Mouse (Mus musculus) intestine, embryonic 16.5 days (tissue): ENCODE measurements around the gene Clic1. TPM values are rescaled to one million over a fixed set of nuclear protein-coding genes. Genes with fewer than 3 reads are reported as not detected.
A peak's percentile ranks its signal among the peaks of the same experiment; 100 is the strongest.

ENCODE experiments used
- ATAC-seq: fragments of 200-750 bp; cut with Nextera tagmentation; 2 replicates; pipeline ENCODE4 v1.8.0; 2017; ENCODE audit warnings: moderate TSS enrichment, moderate library complexity
- H3K27ac ChIP-seq: fragments of 300-500 bp; sonication (generic); 2 replicates; pipeline ENCODE4 v1.5.1; 2014; ENCODE audit warnings: mild to moderate bottlenecking, low read length
- H3K27me3 ChIP-seq: fragments of 300-500 bp; sonication (generic); replicated peaks from 2 replicates; pipeline ENCODE4 v1.6.1; 2014; ENCODE audit warnings: low read length, control low read depth, mixed read lengths; ENCODE audit not compliant: control insufficient read depth, insufficient read depth
- H3K36me3 ChIP-seq: fragments of 300-500 bp; sonication (generic); 2 replicates; pipeline ENCODE4 v1.6.1; 2014; ENCODE audit warnings: low read length, control low read depth; ENCODE audit not compliant: control insufficient read depth, insufficient read depth
- H3K4me1 ChIP-seq: fragments of 300-500 bp; sonication (generic); 2 replicates; pipeline ENCODE4 v1.6.1; 2014; ENCODE audit warnings: low read length, control low read depth, mixed read lengths; ENCODE audit not compliant: control insufficient read depth, insufficient read depth
- H3K4me2 ChIP-seq: fragments of 300-500 bp; sonication (generic); 2 replicates; pipeline ENCODE4 v1.6.1; 2014; ENCODE audit warnings: low read depth, low read length, control low read depth
- H3K4me3 ChIP-seq: fragments of 300-500 bp; sonication (generic); 2 replicates; pipeline ENCODE4 v1.5.1; 2014; ENCODE audit warnings: mild to moderate bottlenecking, low read length
- H3K9ac ChIP-seq: fragments of 300-500 bp; sonication (generic); 2 replicates; pipeline ENCODE4 v1.6.1; 2014; ENCODE audit warnings: low read depth, low read length
- H3K9me3 ChIP-seq: fragments of 300-500 bp; sonication (generic); 2 replicates; pipeline ENCODE4 v1.6.1; 2016; ENCODE audit warnings: low read length, control low read depth; ENCODE audit not compliant: control insufficient read depth
- WGBS: fragments of 180-500 bp; shearing (Covaris S2); extraction: QIAGEN DNeasy Blood & Tissue Kit; methylation state at CpG from one replicate; pipeline ENCODE4 v1.1.7; 2014; 5-methylcytosine and 5-hydroxymethylcytosine counted together
- polyA plus RNA-seq: library from polyadenylated mRNA; unstranded; fragments of >200 nt; fragmentation: Nextera tagmentation; extraction: Ambion mirVana; gene quantifications from 2 replicates; pipeline ENCODE4 v1.2.1, GENCODE M21; 2015

Gene Clic1
- polyA plus RNA-seq, 1 experiment from 2014 or later = 416 TPM

DNA sequence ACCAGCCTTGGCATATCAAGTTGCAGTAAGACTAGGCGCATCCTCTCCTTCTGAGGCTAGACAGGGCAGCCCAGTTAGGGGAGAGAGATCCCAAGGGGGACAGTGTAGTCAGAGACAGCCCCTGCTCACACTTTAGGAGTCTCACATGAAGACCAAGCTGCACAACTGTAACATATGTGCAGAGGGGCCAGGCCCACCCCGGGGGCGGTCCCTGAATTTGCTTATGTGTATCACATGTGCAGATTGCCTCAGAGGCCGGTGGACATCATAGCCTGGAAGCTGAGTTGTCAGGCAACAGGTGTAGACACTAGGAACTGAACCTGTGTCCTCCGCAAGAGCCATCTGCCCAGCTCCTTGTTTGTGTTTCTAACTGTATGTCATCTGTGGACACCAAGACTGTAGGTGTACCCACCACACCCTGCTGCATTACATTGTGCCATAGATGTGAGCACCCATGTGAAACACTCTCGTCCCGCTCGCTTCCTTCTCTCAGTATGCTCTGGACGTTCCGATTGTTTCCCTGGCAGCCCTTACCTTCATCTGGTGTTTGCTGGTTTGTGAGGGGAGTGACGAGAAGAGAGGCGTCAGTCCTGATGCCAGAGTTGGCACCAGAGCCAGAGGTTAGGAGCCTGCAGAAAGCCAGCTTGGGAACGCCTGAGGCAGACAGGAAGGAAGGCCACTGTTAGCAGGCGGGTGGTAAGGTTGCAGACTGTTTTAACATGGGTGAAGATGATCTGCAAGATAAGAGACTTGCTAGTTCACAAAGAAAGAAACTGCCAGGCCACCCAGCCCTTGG is 42.8 kb downstream of the Clic1 start:
- no peaks in the 10 kb centered on the region for H3K9me3 ChIP-seq
- WGBS = 89% methylated on average over 14 of the region's 14 CpGs
- no peak overlapping the region for H3K27ac ChIP-seq
- peaks cover 20% of the 10 kb centered on the region for H3K36me3 ChIP-seq
- no peak for ATAC-seq
- no peak overlapping the region for H3K4me3 ChIP-seq
- peaks cover 7% of the 10 kb centered on the region; the same call in 1 of the 2 replicates for H3K4me1 ChIP-seq
- no peak overlapping the region for H3K9ac ChIP-seq
- H3K4me2 ChIP-seq = no peak overlapping the region
- H3K27me3 ChIP-seq = no peaks in the 10 kb centered on the region

- H3K36me3 ChIP-seq = peaks cover 20% of the 10 kb centered on the region
Measured at GRCm38 (mm10) chr17:35094475-35095365, 45.0 kb downstream of the Clic1 start.

DNA sequence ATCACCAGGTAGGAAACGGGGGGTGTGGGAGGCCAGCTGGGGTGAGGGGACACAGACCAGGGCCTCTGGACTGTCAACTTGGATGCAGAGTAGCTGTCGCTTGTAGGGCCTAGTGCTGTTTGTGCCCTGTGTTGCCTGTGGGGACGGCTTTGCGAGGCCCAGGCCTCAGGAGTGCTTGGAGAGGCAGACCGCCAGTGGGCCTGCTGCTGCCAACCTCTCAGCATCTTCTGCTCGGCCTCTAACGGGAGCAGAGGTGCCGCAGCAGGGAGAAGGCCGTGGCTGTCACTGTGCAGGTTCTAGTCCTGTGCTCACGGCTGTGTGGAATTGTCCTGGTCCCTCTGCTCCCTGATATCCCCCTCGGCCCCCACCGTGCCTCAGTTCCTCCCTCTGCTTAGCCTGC is 46.8 kb downstream of the Clic1 start:
- H3K27ac ChIP-seq = no peak overlapping the region
- H3K9me3 ChIP-seq = no peaks in the 10 kb centered on the region
- H3K9ac ChIP-seq = no peak overlapping the region
- ATAC-seq = no peak
- H3K4me2 ChIP-seq = no peak overlapping the region
- no peaks in the 10 kb centered on the region for H3K27me3 ChIP-seq
- H3K36me3 ChIP-seq = peaks cover 30% of the 10 kb centered on the region
- no peak overlapping the region for H3K4me3 ChIP-seq
- H3K4me1 ChIP-seq = peaks cover 10% of the 10 kb centered on the region; the same call in 1 of the 2 replicates
- 87% methylated on average over 12 of the region's 12 CpGs for WGBS

More at GRCm38 (mm10) chr17:35094475-35095365, 45.0 kb downstream of the Clic1 start:
- no peak for ATAC-seq
- Histone ChIP-seq H3K4me1 (peaks cover 11% of the 10 kb centered on the region; the same call in 1 of the 2 replicates), H3K27me3 (no peaks in the 10 kb centered on the region), H3K9ac (0 out of 2 replicates have a peak overlapping the region, but pooled peaks have one; percentile 24), H3K4me2 (no peak overlapping the region), H3K27ac (no peak overlapping the region; the same call in 1 of the 2 replicates), H3K4me3 (no peak overlapping the region), H3K9me3 (no peaks in the 10 kb centered on the region)
- 78% methylated on average over 15 of the region's 15 CpGs for WGBS

GRCm38 (mm10) chr17:35097164-35097655 is 47.4 kb downstream of the Clic1 start:
- Histone ChIP-seq H3K4me3 (no peak overlapping the region), H3K4me2 (no peak overlapping the region), H3K27ac (no peak overlapping the region), H3K9ac (no peak overlapping the region), H3K9me3 (no peaks in the 10 kb centered on the region), H3K4me1 (peaks cover 16% of the 10 kb centered on the region; the same call in 1 of the 2 replicates), H3K27me3 (no peaks in the 10 kb centered on the region), H3K36me3 (peaks cover 34% of the 10 kb centered on the region)
- no peak for ATAC-seq
- 89% methylated on average over 12 of the region's 12 CpGs for WGBS

DNA sequence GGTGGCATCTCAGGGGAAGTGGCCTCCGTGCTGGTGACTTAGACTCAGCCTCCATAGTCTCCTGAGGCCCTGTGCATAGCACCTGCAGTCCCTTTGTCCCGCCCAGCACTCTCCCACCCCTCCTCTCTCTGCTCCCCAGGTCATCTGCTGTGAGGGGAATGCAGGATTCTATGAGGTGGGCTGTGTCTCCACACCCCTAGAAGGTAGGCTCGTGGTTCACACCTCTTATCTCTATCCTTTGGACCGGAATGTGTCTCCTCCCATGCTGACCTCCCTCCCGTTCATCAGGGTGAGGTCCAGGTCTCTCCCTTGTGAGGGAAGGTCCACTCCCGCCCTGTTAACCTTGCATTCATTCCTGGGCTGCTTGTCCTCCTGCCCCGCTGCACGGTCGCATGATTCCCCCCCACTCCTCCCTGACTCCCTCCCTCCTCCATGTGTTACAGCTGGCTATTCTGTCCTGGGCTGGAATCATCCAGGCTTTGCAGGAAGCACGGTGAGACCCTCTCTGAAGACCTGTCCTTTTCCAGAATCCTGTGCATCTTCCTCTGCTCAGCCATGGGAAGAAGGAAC is 50.5 kb downstream of the Clic1 start:
- Histone ChIP-seq H3K9me3 (no peaks in the 10 kb centered on the region), H3K4me3 (no peak overlapping the region), H3K4me2 (no peak overlapping the region), H3K36me3 (peaks cover 29% of the 10 kb centered on the region), H3K27ac (peak overlapping the region; percentile 43; the same call in 1 of the 2 replicates), H3K9ac (no peak overlapping the region; the same call in 1 of the 2 replicates), H3K4me1 (peaks cover 26% of the 10 kb centered on the region), H3K27me3 (no peaks in the 10 kb centered on the region)
- 51% methylated on average over 10 of the region's 10 CpGs for WGBS
- ATAC-seq = peak; percentile 67

- WGBS = 89% methylated on average over 11 of the region's 11 CpGs
- peaks cover 29% of the 10 kb centered on the region for H3K36me3 ChIP-seq
- ATAC-seq = no peak
- no peaks in the 10 kb centered on the region for H3K9me3 ChIP-seq
- H3K4me3 ChIP-seq = no peak overlapping the region
- no peaks in the 10 kb centered on the region for H3K27me3 ChIP-seq
- H3K4me2 ChIP-seq = no peak overlapping the region
- no peak overlapping the region for H3K9ac ChIP-seq
- H3K4me1 ChIP-seq = peaks cover 28% of the 10 kb centered on the region
- no peak overlapping the region for H3K27ac ChIP-seq
Measured at GRCm38 (mm10) chr17:35101161-35101560, 51.4 kb downstream of the Clic1 start.

DNA sequence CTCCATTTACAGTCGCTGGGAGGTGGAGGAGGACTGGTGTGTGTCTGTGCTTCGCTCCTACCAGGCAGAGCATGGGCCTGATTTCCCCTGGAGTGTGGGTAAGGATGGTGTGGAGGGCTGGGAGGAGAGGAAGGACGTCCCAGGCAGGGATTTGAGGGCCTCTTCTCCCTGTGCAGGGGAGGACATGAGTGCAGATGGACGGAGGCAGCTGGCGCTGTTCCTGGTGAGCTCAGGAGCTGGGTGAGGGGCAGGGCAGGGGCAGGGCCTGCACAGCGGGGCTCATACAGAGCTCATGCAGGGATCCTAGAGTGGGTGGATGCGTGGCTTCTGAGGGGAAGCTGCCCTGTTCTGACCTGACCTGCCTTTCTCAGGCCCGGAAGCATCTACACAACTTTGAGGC is 52.5 kb downstream of the Clic1 start:
- no peak for ATAC-seq
- Histone ChIP-seq H3K9ac (no peak overlapping the region; the same call in 1 of the 2 replicates), H3K27ac (peak overlapping the region; percentile 38; the same call in 1 of the 2 replicates), H3K4me1 (peaks cover 28% of the 10 kb centered on the region), H3K9me3 (no peaks in the 10 kb centered on the region), H3K4me3 (no peak overlapping the region), H3K4me2 (no peak overlapping the region), H3K36me3 (peaks cover 18% of the 10 kb centered on the region), H3K27me3 (no peaks in the 10 kb centered on the region)
- 66% methylated on average over 8 of the region's 8 CpGs for WGBS

DNA sequence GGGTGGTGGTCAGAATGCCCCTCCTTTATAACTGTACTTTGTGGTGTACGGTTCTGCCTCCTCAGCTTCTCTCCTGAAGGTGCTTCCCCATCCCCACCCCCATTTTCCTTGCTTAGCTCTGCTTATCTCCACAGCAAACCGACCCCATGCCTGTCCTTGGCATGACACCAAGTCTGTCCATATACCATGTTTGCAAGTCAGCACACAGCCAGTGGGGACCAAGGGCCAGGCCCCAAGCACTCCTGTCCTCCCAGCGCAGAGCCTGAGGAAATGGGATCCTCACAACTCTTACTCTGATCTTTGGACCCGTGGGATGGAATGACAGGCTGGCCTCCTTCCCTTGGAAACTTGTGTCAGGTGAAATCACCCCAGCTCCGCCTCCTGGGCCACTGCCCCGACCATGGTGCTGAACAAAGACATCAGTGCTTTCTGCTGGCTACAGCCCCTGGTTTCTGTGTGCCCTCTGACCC is 53.5 kb downstream of the Clic1 start:
- Histone ChIP-seq H3K4me2 (no peak overlapping the region), H3K27ac (peak overlapping the region; percentile 85), H3K9me3 (no peaks in the 10 kb centered on the region), H3K36me3 (peaks cover 16% of the 10 kb centered on the region), H3K27me3 (no peaks in the 10 kb centered on the region), H3K4me1 (peaks cover 28% of the 10 kb centered on the region), H3K9ac (peak overlapping the region; percentile 41), H3K4me3 (no peak overlapping the region)
- WGBS = 53% methylated on average over 6 of the region's 6 CpGs
- ATAC-seq = peak; percentile 77
